Mouse (Mus musculus) MEL (cell line): ENCODE measurements around the gene Hoxd11. TPM values are rescaled to one million over a fixed set of nuclear protein-coding genes. Genes with fewer than 3 reads are reported as not detected.

Experiments
- DNase-seq: peaks from one replicate; pipeline ENCODE4 v3.0.0; 2011; ENCODE audit warnings: low read depth, low spot score
- H3K27ac ChIP-seq: 2 replicates; pipeline ENCODE4 v1.5.1; 2012; ENCODE audit warnings: low read depth, mild to moderate bottlenecking, control low read depth, low read length, moderate library complexity; ENCODE audit not compliant: control insufficient read depth
- H3K27me3 ChIP-seq, 2 experiments: fragments of 150-350 bp in 1 of 2; sonication (generic) in 1 of 2; 2 replicates each; pipeline ENCODE4 v1.6.1; 2012; ENCODE audit warnings: low read length in 2 of 2, mild to moderate bottlenecking in 2 of 2, improper control_type of control experiment in 1 of 2, moderate library complexity in 1 of 2; ENCODE audit not compliant: insufficient read depth in 2 of 2, control insufficient read depth in 1 of 2
- H3K36me3 ChIP-seq, 2 experiments: 2 replicates each; pipeline ENCODE4 v1.6.1; 2012 to 2014; ENCODE audit warnings: low read length in 2 of 2, improper control_type of control experiment in 1 of 2, inconsistent platforms in 1 of 2, mild to moderate bottlenecking in 1 of 2; ENCODE audit not compliant: insufficient read depth in 2 of 2, control insufficient read depth in 1 of 2
- H3K4me1 ChIP-seq, 2 experiments: fragments of 150-350 bp in 1 of 2; sonication (generic) in 1 of 2; 2 replicates each; pipeline ENCODE4 v1.6.1; 2012; ENCODE audit warnings: low read length in 2 of 2, improper control_type of control experiment in 1 of 2, mild to moderate bottlenecking in 1 of 2; ENCODE audit not compliant: insufficient read depth in 2 of 2, control insufficient read depth in 1 of 2
- H3K4me3 ChIP-seq, 2 experiments: fragments of 150-350 bp in 1 of 2; sonication (generic) in 1 of 2; 2 replicates each; pipeline ENCODE4 v1.5.1; 2012; ENCODE audit warnings: low read depth in 2 of 2, low read length in 2 of 2, mild to moderate bottlenecking in 2 of 2, moderate library complexity in 2 of 2, control low read depth in 1 of 2, improper control_type of control experiment in 1 of 2; ENCODE audit not compliant: control insufficient read depth in 1 of 2, insufficient read depth in 1 of 2
- H3K79me2 ChIP-seq: 2 replicates; pipeline ENCODE4 v1.6.1; 2012; ENCODE audit warnings: mild to moderate bottlenecking, low read length, moderate library complexity; ENCODE audit not compliant: control insufficient read depth, poor library complexity, insufficient read depth
- H3K9ac ChIP-seq: 2 replicates; pipeline ENCODE4 v1.6.1; 2012; ENCODE audit warnings: low read depth, mild to moderate bottlenecking, control low read depth, low read length, moderate library complexity; ENCODE audit not compliant: control insufficient read depth, poor library complexity, severe bottlenecking
- H3K9me3 ChIP-seq: fragments of 150-350 bp; sonication (generic); replicated peaks from 2 replicates; pipeline ENCODE4 v1.6.1; 2012; ENCODE audit warnings: mild to moderate bottlenecking, low read length, improper control_type of control experiment, moderate library complexity; ENCODE audit not compliant: insufficient read depth
- CHD1 ChIP-seq: IDR thresholded peaks from 2 replicates; pipeline ENCODE4 v1.6.1; 2012; ENCODE audit warnings: low read depth, mild to moderate bottlenecking, inconsistent platforms, low read length, improper control_type of control experiment
- CTCF ChIP-seq, 3 experiments: IDR thresholded peaks in 2 of 3; conservative IDR thresholded peaks in 1 of 3; 2 replicates each; pipeline ENCODE4 v1.5.1; 2011 to 2012; ENCODE audit warnings: low read length in 3 of 3, low read depth in 2 of 3, mild to moderate bottlenecking in 2 of 3, improper control_type of control experiment in 1 of 3, inconsistent platforms in 1 of 3, mixed read lengths in 1 of 3, moderate library complexity in 1 of 3; ENCODE audit not compliant: control insufficient read depth in 1 of 3, insufficient read depth in 1 of 3, poor library complexity in 1 of 3, severe bottlenecking in 1 of 3
- E2F4 ChIP-seq: IDR thresholded peaks from 2 replicates; pipeline ENCODE4 v1.6.1; 2011; ENCODE audit warnings: low read depth, low read length, improper control_type of control experiment, borderline replicate concordance
- ELF1 ChIP-seq: IDR thresholded peaks from 2 replicates; pipeline ENCODE4 v1.6.1; 2014; ENCODE audit warnings: low read depth, mild to moderate bottlenecking, inconsistent platforms, low read length, improper control_type of control experiment, moderate library complexity
- EP300 ChIP-seq, 2 experiments: IDR thresholded peaks; 2 replicates each; pipeline ENCODE4 v1.6.1; 2011; ENCODE audit warnings: improper control_type of control experiment in 2 of 2, low read length in 2 of 2, low read depth in 1 of 2, mild to moderate bottlenecking in 1 of 2
- ETS1 ChIP-seq: IDR thresholded peaks from 2 replicates; pipeline ENCODE4 v1.6.1; 2012; ENCODE audit warnings: low read depth, mild to moderate bottlenecking, inconsistent platforms, low read length, improper control_type of control experiment, moderate library complexity
- GATA1 ChIP-seq: IDR thresholded peaks from 2 replicates; pipeline ENCODE4 v1.6.1; 2011; ENCODE audit warnings: low read depth, low read length, improper control_type of control experiment
- MAFK ChIP-seq: IDR thresholded peaks from 2 replicates; pipeline ENCODE4 v1.6.1; 2011; ENCODE audit warnings: low read depth, mild to moderate bottlenecking, low read length, improper control_type of control experiment, borderline replicate concordance
- MAZ ChIP-seq: IDR thresholded peaks from 2 replicates; pipeline ENCODE4 v1.6.1; 2012; ENCODE audit warnings: low read depth, mild to moderate bottlenecking, inconsistent platforms, low read length, improper control_type of control experiment
- MYC ChIP-seq: IDR thresholded peaks from 2 replicates; pipeline ENCODE4 v1.6.1; 2011; ENCODE audit warnings: low read depth, mild to moderate bottlenecking, low read length, improper control_type of control experiment, moderate library complexity
- POLR2A ChIP-seq, 2 experiments: IDR thresholded peaks; 2 replicates each; pipeline ENCODE4 v1.6.1; 2011 to 2012; ENCODE audit warnings: low read length in 2 of 2, mild to moderate bottlenecking in 2 of 2, control low read depth in 1 of 2, improper control_type of control experiment in 1 of 2, low read depth in 1 of 2, moderate library complexity in 1 of 2; ENCODE audit not compliant: control insufficient read depth in 1 of 2, insufficient read depth in 1 of 2, poor library complexity in 1 of 2
- POLR2AphosphoS5 ChIP-seq: IDR thresholded peaks from 2 replicates; pipeline ENCODE4 v1.6.1; 2012; ENCODE audit warnings: low read depth, borderline replicate concordance, mild to moderate bottlenecking, inconsistent platforms, low read length, moderate library complexity, mixed read lengths
- RCOR1 ChIP-seq: IDR thresholded peaks from 2 replicates; pipeline ENCODE4 v1.6.1; 2012; ENCODE audit warnings: low read depth, mild to moderate bottlenecking, inconsistent platforms, low read length, improper control_type of control experiment
- SIN3A ChIP-seq: IDR thresholded peaks from 2 replicates; pipeline ENCODE4 v1.6.1; 2012; ENCODE audit warnings: low read length, improper control_type of control experiment, inconsistent platforms
- TAL1 ChIP-seq: IDR thresholded peaks from 2 replicates; pipeline ENCODE4 v1.6.1; 2012; ENCODE audit warnings: mild to moderate bottlenecking, inconsistent platforms, low read length, moderate library complexity, mixed read lengths
- TBP ChIP-seq: IDR thresholded peaks from 2 replicates; pipeline ENCODE4 v1.8.0; 2011; ENCODE audit warnings: low read depth, low read length, improper control_type of control experiment
- TCF12 ChIP-seq: IDR thresholded peaks from 2 replicates; pipeline ENCODE4 v1.6.1; 2014; ENCODE audit warnings: low read depth, mild to moderate bottlenecking, inconsistent platforms, low read length, improper control_type of control experiment, moderate library complexity
- USF2 ChIP-seq, 2 experiments: IDR thresholded peaks; 2 replicates each; pipeline ENCODE4 v1.6.1; 2011 to 2012; ENCODE audit warnings: improper control_type of control experiment in 2 of 2, low read length in 2 of 2, borderline replicate concordance in 1 of 2, inconsistent platforms in 1 of 2, low read depth in 1 of 2, mild to moderate bottlenecking in 1 of 2; ENCODE audit not compliant: insufficient read depth in 1 of 2
- ZC3H11A ChIP-seq: IDR thresholded peaks from 2 replicates; pipeline ENCODE4 v1.6.1; 2012; ENCODE audit warnings: low read depth, mild to moderate bottlenecking, inconsistent platforms, low read length, improper control_type of control experiment
- ZMIZ1 ChIP-seq: IDR thresholded peaks from 2 replicates; pipeline ENCODE4 v1.6.1; 2012; ENCODE audit warnings: low read depth, mild to moderate bottlenecking, inconsistent platforms, low read length, improper control_type of control experiment, moderate library complexity
- polyA plus RNA-seq, 2 experiments: library from polyadenylated mRNA; stranded (reverse) in 1 of 2; unstranded in 1 of 2; fragments of >175 nt in 1 of 2; fragments of >200 nt in 1 of 2; gene quantifications; 2 replicates each; pipeline versions ENCODE4 v1.2.1 to v1.2.4; 2012; ENCODE audit warnings: low replicate concordance in 2 of 2, low read depth in 1 of 2; ENCODE audit not compliant: insufficient read length in 2 of 2, insufficient read depth in 1 of 2, missing spikeins in 1 of 2
- total RNA-seq: library from RNA; depleted of rRNA; stranded (reverse); fragments of 300-350 nt; gene quantifications from 2 replicates; pipeline ENCODE4 v1.2.3, GENCODE M21; 2012

The Hoxd11 gene
- total and polyA plus RNA-seq, 3 experiments, result not detected

DNA sequence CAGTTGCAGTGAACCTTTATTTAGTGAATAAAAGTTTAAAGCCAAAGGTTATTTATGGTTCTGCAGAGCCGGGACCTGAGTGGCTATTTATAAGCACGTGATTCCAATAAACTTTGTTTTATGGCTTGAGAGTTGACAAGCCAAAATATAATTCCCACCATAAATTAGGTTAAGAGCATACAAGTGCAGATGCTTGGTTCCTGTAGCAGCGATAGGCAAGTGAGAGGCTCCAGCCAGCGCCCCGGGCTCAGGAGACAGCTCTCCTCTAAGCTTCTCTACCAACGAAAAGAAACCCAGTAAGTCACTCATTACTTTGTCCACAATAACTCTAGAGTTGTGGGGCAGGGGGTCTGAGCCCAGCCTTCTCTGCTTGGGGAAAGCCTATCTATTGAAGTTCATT lies 42.5 kb downstream of the Hoxd11 start:
- Histone ChIP-seq H3K4me1 (no peaks in the 10 kb centered on the region), H3K79me2 (no peaks in the 10 kb centered on the region), H3K9me3 (no peaks in the 10 kb centered on the region), H3K4me3 (no peak overlapping the region), H3K27me3 (no peaks in the 10 kb centered on the region; a peak in 1 of 4 replicates), H3K36me3 (no peaks in the 10 kb centered on the region), H3K9ac (no peak overlapping the region), H3K27ac (no peak overlapping the region)
- no peak for DNase-seq
- TF ChIP-seq EP300 (IDR thresholded peaks at IDR 0.05; ENCODE audit: low read depth in 1 of 2, low read length in 2 of 2) (no peak), TCF12 (no peak), CTCF (IDR thresholded peaks at IDR 0.05 in 2 of 3, conservative IDR thresholded peaks at IDR 0.05 in 1 of 3; ENCODE audit: control insufficient read depth in 1 of 3, insufficient read depth in 1 of 3, low read depth in 2 of 3, low read length in 3 of 3, poor library complexity in 1 of 3, severe bottlenecking in 1 of 3) (no peak), ZC3H11A (no peak), TBP (no peak), E2F4 (no peak), TAL1 (no peak), POLR2AphosphoS5 (no peak), ZMIZ1 (no peak), POLR2A (IDR thresholded peaks at IDR 0.05; ENCODE audit: control insufficient read depth in 1 of 2, insufficient read depth in 1 of 2, low read depth in 1 of 2, low read length in 2 of 2, poor library complexity in 1 of 2) (no peak)

DNA sequence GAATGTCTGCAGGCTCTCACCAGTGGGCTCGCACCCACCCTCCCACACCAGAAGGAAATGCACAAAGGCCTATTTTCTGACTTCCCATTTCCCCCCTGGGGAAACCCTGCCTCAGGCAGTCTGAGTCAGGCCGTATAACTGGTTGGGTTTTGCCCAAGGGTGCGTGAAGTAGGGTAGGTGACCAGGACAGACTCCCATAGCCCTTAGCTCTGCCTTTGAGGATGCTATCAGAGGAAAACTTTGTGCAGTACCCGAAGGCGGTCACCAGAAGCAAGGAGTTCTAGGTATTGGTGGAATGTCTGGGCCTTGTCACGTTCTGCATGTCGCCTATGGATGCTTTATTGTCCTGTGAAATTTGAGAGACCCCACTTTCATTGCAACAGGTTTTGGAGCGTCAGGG lies 43.6 kb downstream of the Hoxd11 start:
- Histone ChIP-seq H3K27me3 (no peaks in the 10 kb centered on the region; a peak in 1 of 4 replicates), H3K79me2 (no peaks in the 10 kb centered on the region)

DNA sequence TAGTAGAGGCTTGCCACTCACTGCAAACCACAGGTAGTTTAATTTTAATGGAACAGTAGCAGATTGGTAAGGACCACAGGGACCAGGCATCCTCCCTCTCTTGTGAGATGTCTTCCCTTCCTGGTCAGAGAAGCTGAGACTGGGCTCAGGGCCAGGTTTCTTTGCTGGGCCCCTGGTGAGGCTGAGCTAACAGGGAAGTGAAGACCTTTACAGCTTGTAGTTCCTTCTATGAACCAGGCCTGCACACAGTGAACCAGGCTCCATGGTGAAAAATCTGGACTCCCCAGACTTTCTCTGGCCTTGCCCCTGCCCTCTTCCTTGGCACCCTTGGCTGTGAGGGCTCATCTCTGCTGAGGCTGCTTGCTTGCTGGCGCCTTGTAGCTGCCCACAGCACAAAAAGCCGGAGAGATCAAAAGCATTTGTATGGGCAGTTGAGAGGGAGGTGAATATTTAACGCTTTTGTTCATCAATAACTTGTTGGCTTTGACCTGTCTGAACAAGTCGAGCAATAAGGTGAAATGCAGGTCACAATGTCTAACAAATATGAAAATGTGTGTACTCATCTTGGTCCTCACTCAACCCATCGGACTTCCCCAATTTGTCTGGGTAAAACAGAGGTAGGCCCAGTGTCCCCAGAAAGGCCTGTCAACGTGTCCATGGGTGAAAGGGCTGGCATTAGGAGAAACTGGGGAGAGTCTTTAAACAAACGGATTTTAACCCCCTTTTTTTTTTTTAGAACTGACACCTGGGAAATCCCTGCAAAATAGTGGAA lies 45.1 kb downstream of the Hoxd11 start:
- Histone ChIP-seq H3K27me3 (no peaks in the 10 kb centered on the region; a peak in 1 of 4 replicates), H3K79me2 (no peaks in the 10 kb centered on the region), H3K27ac (no peak overlapping the region), H3K36me3 (no peaks in the 10 kb centered on the region), H3K4me3 (no peak overlapping the region), H3K9me3 (no peaks in the 10 kb centered on the region), H3K9ac (no peak overlapping the region), H3K4me1 (no peaks in the 10 kb centered on the region)
- DNase-seq, result peak; percentile 34
- TF ChIP-seq SIN3A (no peak), MAFK (no peak), RCOR1 (no peak), MYC (no peak), ELF1 (no peak), ETS1 (no peak), CHD1 (no peak)

More for the DNA sequence above, 43.6 kb downstream of the Hoxd11 start:
- DNase-seq, result no peak
- Histone ChIP-seq H3K9ac (no peak overlapping the region), H3K27ac (no peak overlapping the region), H3K9me3 (no peaks in the 10 kb centered on the region), H3K36me3 (no peaks in the 10 kb centered on the region), H3K4me3 (no peak overlapping the region), H3K4me1 (no peaks in the 10 kb centered on the region)
- TF ChIP-seq USF2 (IDR thresholded peaks at IDR 0.05; ENCODE audit: borderline replicate concordance in 1 of 2, insufficient read depth in 1 of 2, low read depth in 1 of 2, low read length in 2 of 2) (no peak), ZC3H11A (no peak), MAZ (no peak), GATA1 (no peak)
